Mouse (Mus musculus) spleen, embryonic (tissue): ENCODE data around the gene Gm34653.
"Not testable (repeated sequence)": the region's sequence is repeated elsewhere in the genome, so short reads cannot be mapped to it uniquely, and the experiment has no call there.

Experiments
- CTCF ChIA-PET: fragments of 350-600 bp; sonication (Branson Sonifier 250); formaldehyde crosslinking; loops from one replicate; lab custom pipeline; 2022; lab: Charles Lee

Gm34653 gene

GRCm38 (mm10) chr2:34832766-34833457 is at the start of gene Gm34653:
Gene Gm34653 (plus strand): TSS chr2:34833007.
- CTCF ChIA-PET: not testable (repeated sequence)

GRCm38 (mm10) chr2:34783064-34784020 is 49.5 kb upstream of the Gm34653 start:
- CTCF ChIA-PET: interaction anchor here (0.6 to 0.8 kb wide), 3 partner anchors 10 to 338 kb away, joined by 3 to 6 read pairs (median 3); no protein-coding TSS in a partner anchor

GRCm38 (mm10) chr2:34784085-34784484 is 48.7 kb upstream of the Gm34653 start:
- CTCF ChIA-PET: interaction anchor here (0.6 to 0.8 kb wide), 2 partner anchors 9 to 120 kb away, joined by 3 read pairs; no protein-coding TSS in a partner anchor

- CTCF ChIA-PET: interaction anchor here (1.3 kb wide), 1 partner anchor 10 kb away, joined by 4 read pairs; no protein-coding TSS in a partner anchor
These were observed 42.5 kb upstream of the Gm34653 start for GRCm38 (mm10) chr2:34790282-34790681.

- CTCF ChIA-PET: interaction anchor here (0.6 to 1.1 kb wide), 4 partner anchors 9 to 284 kb away, joined by 3 to 8 read pairs (median 4); no protein-coding TSS in a partner anchor
These were observed 40.3 kb upstream of the Gm34653 start for GRCm38 (mm10) chr2:34792543-34792942.

GRCm38 (mm10) chr2:34794511-34794910 is 38.3 kb upstream of the Gm34653 start:
- CTCF ChIA-PET: no interaction called here

GRCm38 (mm10) chr2:34795426-34795825 is 37.4 kb upstream of the Gm34653 start:
- CTCF ChIA-PET: no interaction called here

- CTCF ChIA-PET: no interaction called here
These were observed 33.2 kb upstream of the Gm34653 start, which contains the start of gene Rabepk for GRCm38 (mm10) chr2:34799357-34800256. Gene Rabepk (minus strand): TSS chr2:34799912.

- CTCF ChIA-PET: interaction anchor here (1.1 kb wide), 1 partner anchor 10 kb away, joined by 4 read pairs; no protein-coding TSS in a partner anchor
These were observed 32.4 kb upstream of the Gm34653 start for GRCm38 (mm10) chr2:34800371-34800770.

GRCm38 (mm10) chr2:34801516-34802482 is 31.0 kb upstream of the Gm34653 start:
- CTCF ChIA-PET: interaction anchor here (0.5 to 0.6 kb wide), 3 partner anchors 29 to 1431 kb away, joined by 3 to 4 read pairs (median 3); no protein-coding TSS in a partner anchor

- CTCF ChIA-PET: interaction anchor here (0.6 kb wide), 2 partner anchors 30 to 1432 kb away, joined by 3 to 4 read pairs; no protein-coding TSS in a partner anchor
These were observed 30.1 kb upstream of the Gm34653 start for GRCm38 (mm10) chr2:34802565-34803245.

GRCm38 (mm10) chr2:34803746-34804145 is 29.1 kb upstream of the Gm34653 start:
- CTCF ChIA-PET: interaction anchor here (0.7 kb wide), 1 partner anchor 19 kb away, joined by 6 read pairs; no protein-coding TSS in a partner anchor

GRCm38 (mm10) chr2:34804172-34804571 is 28.6 kb upstream of the Gm34653 start:
- CTCF ChIA-PET: interaction anchor here (0.7 kb wide), 1 partner anchor 19 kb away, joined by 6 read pairs; no protein-coding TSS in a partner anchor

GRCm38 (mm10) chr2:34804815-34805214 is 28.0 kb upstream of the Gm34653 start:
- CTCF ChIA-PET: no interaction called here

- CTCF ChIA-PET: no interaction called here
These were observed 27.4 kb upstream of the Gm34653 start for GRCm38 (mm10) chr2:34805364-34805950.

- CTCF ChIA-PET: no interaction called here
These were observed 24.8 kb upstream of the Gm34653 start for GRCm38 (mm10) chr2:34808057-34808456.

GRCm38 (mm10) chr2:34809568-34809967 is 23.2 kb upstream of the Gm34653 start:
- CTCF ChIA-PET: no interaction called here

- CTCF ChIA-PET: interaction anchor here (0.5 kb wide), 1 partner anchor 61 kb away, joined by 3 read pairs; no protein-coding TSS in a partner anchor
These were observed 22.0 kb upstream of the Gm34653 start for GRCm38 (mm10) chr2:34810775-34811174.
